Mouse (Mus musculus): Measurements from ENCODE around the gene Cd200.
A peak's percentile ranks its signal among the peaks of the same experiment; 100 is the strongest.
"Not testable (repeated sequence)": the region's sequence is repeated elsewhere in the genome, so short reads cannot be mapped to it uniquely, and the experiment has no call there.

Cd200 gene

DNA sequence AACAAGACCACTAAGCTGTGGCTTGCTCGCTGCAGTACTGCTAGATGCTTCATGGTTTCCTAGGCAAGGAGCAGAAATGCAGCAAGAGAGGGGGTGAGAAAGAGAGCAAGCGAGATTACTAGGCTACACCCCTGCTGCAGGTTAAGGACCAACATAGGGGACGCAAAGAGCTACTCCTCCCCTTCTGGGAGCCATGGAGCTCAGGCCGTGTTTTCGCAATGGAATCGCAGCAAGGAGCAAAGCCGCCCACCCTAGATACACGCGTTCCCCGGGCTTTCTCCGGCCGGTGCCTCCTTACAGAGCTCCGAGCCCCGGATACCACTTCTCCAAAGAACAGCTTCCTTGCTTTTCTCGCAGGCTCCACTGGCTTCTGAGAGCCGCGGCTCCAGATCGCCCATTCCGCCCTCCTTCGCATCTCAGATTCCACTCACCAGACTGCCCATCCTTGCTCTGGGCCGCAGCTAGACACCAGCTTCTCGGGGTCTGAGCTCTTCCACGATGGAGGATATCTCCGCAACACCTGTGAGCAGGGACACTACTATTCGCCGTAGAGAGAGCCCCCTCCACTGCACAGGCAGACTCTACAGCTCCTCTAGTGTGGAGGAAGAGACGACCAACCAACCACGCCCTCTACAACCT lies at the start of gene Cd200:
Cd200 (minus strand) TSS at position 629 of the 639 bp plus-strand sequence.
- DNase-seq (ENCODE audit: low read depth, low spot score): peak; percentile 88

DNA sequence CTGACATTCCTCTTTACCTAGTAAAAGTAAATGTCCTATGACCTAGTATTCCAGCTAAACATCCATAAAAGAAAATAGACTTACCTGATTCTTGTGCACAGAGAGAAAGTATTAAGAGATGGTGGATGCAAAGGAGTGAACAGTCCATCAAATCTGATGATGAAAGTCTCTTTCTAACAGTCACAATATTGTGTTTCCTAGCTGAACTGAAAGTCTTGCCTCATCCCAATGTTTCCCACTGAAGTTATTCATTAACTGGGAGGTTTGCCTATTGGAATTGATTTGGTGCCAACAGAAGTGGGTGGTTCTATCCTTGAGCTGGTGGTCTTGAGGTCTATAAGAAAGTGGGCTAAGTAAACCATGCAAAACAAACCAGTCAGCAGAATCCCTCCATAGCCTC lies 45.9 kb upstream of the Cd200 start:
- no peak for DNase-seq (ENCODE audit: low read depth, low spot score)

DNA sequence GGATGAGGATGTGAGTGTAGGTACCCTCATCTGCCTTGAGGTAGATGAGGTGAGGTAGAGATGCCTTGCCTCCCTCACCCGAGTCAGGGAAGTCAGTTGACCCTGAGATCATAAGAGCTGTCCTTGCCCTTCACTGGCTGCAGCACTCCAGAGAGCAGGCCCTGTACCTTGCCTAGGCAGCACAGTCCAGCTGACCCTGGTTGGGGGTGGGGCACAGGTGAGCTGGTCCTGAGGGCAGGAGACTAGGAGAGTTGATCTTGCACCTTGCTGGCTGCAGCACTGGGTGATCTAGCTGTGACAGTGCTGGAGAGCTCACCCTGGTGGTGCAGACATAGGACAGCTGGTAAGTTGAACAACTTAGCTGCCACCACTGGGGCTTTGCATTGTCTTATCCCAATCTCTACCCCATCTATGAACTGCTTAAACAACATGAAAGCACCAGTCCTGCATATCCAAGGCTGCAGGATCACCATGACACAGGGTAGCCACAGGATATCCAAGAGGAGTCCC lies 28.4 kb upstream of the Cd200 start:
- no peak for DNase-seq (ENCODE audit: low read depth, low spot score)

GRCm38 (mm10) chr16:45435591-45435990 lies 26.7 kb upstream of the Cd200 start:
- no peak for DNase-seq (ENCODE audit: low read depth, low spot score)

GRCm38 (mm10) chr16:45427651-45428050 lies 18.8 kb upstream of the Cd200 start:
- no peak for DNase-seq (ENCODE audit: low read depth, low spot score)

DNA sequence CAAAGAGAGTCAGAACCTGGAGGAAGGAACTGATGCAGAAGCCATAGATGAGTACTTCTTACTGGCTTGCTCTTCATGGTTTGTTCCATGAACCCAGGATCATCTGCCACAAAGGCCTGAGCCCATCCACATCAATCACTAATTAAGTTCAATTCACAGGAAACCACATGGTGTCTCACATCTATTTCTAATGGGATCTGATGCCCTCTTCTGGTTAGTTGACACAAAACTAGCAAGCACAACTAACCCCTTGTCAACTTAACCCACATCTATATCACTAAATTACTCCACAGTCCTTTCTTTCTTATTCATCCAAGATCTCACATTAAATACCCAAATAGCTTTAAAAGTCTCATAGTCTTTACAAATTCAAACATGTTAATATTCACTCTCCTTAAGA lies 4.6 kb upstream of the Cd200 start:
- peak; percentile 75 for DNase-seq (ENCODE audit: low read depth, low spot score)

DNA sequence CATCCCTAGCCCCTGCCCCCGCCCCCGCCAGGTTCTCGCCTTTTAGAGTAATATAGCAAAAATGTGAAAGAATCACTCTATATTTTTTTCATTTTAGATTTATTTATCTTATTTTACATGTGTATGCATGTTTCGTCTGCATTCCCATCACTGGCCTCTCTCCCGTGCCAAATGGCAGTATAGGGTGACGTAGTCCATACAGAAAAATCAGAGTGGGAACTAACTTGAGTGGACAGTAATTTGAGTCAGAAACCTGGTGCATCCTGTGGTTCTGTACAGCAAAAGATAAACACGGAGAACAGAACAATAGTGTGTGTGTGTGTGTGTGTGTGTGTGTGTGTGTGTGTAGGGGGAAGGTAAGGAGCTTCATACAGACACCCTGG lies 202 bp upstream of the Cd200 start:
- not testable (repeated sequence) for DNase-seq (ENCODE audit: low read depth, low spot score)

- peak; percentile 51 for DNase-seq (ENCODE audit: low read depth, low spot score)
Observed at GRCm38 (mm10) chr16:45407645-45408400, 1.0 kb downstream of the Cd200 start.

DNA sequence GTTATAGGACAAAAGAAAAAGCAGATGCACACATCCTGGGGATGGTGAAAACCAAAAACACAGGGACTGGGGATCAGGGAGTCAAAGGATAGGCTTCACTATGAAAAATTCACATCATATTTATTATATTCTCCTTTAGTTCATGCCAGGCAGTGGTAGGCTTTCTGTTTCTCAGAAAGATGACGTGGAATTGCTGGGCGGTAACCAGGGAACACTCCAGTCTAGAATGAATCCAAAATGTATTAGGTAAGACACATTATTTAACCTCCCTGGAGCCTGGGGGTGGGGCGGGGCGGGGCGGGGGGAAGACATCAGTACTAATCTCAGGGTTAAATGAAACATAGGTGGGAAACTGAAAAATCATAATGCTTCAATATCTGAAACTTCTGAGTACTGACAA lies 1.8 kb downstream of the Cd200 start:
- DNase-seq (ENCODE audit: low read depth, low spot score): peak; percentile 12

GRCm38 (mm10) chr16:45402951-45403350 lies 5.9 kb downstream of the Cd200 start:
- no peak for DNase-seq (ENCODE audit: low read depth, low spot score)

DNA sequence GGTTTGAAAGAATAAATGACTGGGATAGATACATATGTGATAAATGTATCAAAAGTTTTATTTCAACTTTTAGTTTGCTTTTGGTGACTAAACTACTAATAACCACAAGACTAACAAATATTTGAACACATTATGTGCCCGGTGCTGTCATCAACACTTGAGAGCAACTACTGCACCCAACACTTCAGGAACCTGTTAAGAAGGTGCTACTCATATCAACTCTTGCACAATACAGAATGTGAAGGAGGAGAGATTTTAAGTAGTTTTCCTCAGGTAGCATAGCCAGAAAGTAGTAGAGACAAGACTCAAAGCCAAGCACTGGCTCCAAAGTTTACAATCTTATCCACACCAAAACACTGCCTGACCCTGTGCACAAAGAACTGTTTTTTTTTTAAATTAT lies 6.8 kb downstream of the Cd200 start:
- DNase-seq (ENCODE audit: low read depth, low spot score): no peak

DNA sequence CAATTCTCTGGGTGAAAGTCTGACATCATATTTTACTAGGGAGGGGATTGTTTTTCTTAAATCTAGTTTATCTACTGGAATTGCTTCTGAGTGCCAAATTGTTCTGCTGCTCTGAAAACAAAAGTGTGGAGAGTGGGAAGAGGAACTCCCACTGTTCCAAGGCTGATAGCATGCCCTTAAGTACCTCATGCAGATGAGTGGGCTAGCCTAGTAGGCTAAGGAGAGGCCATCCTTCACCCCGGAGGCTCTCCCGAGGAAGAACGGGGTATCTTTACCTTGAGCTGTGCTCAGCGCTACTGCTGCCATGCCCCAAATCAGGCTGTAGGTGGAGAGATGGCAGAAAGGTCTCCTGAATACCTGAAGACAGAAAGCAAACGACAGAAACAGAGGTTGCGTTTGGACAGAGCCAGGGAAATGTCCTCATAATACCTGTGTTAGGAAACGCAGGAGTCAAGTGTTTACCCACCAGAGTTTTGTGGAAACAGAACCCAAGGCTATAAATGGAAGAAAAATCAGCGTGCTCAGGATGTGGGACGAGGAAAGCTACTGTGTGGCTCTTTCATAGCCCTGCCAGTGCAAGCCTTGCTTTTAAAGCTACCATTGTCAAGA lies 8.8 kb downstream of the Cd200 start:
- no peak for DNase-seq (ENCODE audit: low read depth, low spot score)

- no peak for DNase-seq (ENCODE audit: low read depth, low spot score)
Observed at GRCm38 (mm10) chr16:45399411-45399810, 9.4 kb downstream of the Cd200 start.

DNA sequence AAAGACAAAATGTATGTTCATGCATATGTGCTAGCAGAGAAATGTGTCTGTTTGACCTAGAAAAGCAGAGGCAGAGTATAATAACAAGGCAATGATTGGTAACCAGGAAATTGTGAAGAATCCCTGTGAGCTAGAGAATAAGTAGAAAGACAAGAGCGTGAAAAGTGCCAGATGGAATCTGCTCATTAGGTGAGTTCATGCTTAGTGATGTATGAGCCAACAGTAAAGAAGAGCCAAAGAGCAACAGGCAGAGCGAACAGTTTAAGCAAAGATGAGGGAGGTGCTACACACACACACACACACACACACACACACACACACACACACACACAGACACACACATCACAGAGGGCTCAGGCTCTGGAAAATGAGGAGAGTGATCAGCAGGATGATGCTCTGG lies 11.4 kb downstream of the Cd200 start:
- DNase-seq (ENCODE audit: low read depth, low spot score): no peak

DNA sequence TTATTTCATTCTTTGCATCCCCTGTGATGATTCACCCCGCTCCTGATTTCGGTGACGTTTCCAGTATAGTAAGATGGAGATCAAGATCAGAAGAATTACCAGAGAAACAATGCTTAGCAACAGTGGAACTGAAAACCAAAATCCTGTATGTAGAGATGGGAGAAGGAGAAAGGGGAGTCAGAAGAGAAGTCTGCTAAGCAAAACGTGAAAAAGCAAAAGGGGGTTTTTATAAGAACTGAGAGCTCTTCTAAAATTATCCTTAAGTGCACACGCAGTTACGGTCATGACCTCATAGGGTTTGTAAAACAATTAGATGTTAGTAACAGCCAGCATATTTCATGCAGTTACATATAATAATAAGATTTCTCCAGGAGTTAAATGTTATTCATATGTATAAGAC lies 16.6 kb downstream of the Cd200 start:
- DNase-seq (ENCODE audit: low read depth, low spot score): peak; percentile 67

GRCm38 (mm10) chr16:45391680-45392079 lies 17.2 kb downstream of the Cd200 start:
- DNase-seq (ENCODE audit: low read depth, low spot score): peak; percentile 50

GRCm38 (mm10) chr16:45390286-45390956 lies 18.4 kb downstream of the Cd200 start:
- DNase-seq (ENCODE audit: low read depth, low spot score): no peak

DNA sequence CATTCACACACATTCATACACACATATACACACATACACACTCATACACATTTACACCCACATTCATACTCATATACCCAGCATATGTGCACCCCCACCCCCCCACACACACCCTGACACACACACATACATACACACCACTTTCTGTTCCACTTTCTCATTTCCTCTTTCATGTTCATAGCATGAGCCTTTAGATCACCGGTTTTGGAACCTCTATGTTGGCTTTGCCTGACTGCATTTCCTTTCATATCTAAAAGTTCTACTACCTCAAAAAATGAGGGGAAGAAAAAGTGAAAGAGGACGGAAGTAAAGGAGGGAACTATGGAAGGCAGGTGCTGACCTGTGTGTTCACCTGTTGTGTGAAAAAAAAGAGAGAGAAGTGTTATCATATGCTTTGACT lies 19.0 kb downstream of the Cd200 start:
- DNase-seq (ENCODE audit: low read depth, low spot score): peak; percentile 88

GRCm38 (mm10) chr16:45389041-45389440 lies 19.8 kb downstream of the Cd200 start:
- DNase-seq (ENCODE audit: low read depth, low spot score): no peak

- DNase-seq (ENCODE audit: low read depth, low spot score): no peak
Observed at GRCm38 (mm10) chr16:45381811-45382210, 27.0 kb downstream of the Cd200 start.

GRCm38 (mm10) chr16:45378959-45379358 lies 29.9 kb downstream of the Cd200 start:
- no peak for DNase-seq (ENCODE audit: low read depth, low spot score)
